Mouse (Mus musculus): ENCODE data around the gene Adcy9.
"Not testable (repeated sequence)": the region's sequence is repeated elsewhere in the genome, so short reads cannot be mapped to it uniquely, and the experiment has no call there.

Adcy9 gene

GRCm38 (mm10) chr16:4382406-4382805 lies 37.9 kb downstream of the Adcy9 start:
- in situ Hi-C loops (cut with MboI, MseI): no loop called here

- in situ Hi-C loops (cut with MboI, MseI): no loop called here
Observed at GRCm38 (mm10) chr16:4381487-4381886, 38.8 kb downstream of the Adcy9 start.

- in situ Hi-C loops (cut with MboI, MseI): no loop called here
Observed at GRCm38 (mm10) chr16:4378788-4379187, 41.5 kb downstream of the Adcy9 start.

- in situ Hi-C loops (cut with MboI, MseI): no loop called here
Observed at GRCm38 (mm10) chr16:4377556-4377955, 42.7 kb downstream of the Adcy9 start.

GRCm38 (mm10) chr16:4374780-4375380 lies 45.4 kb downstream of the Adcy9 start:
- in situ Hi-C loops (cut with MboI, MseI): loop anchor here (5.0 kb wide), 1 partner anchor 68 kb away; no protein-coding TSS in a partner anchor

- in situ Hi-C loops (cut with MboI, MseI): loop anchor here (5.0 kb wide), 1 partner anchor 67 kb away; no protein-coding TSS in a partner anchor
Observed at GRCm38 (mm10) chr16:4374270-4374669, 46.0 kb downstream of the Adcy9 start.

GRCm38 (mm10) chr16:4371039-4371438 lies 49.3 kb downstream of the Adcy9 start:
- in situ Hi-C loops (cut with MboI, MseI): loop anchor here (5.0 kb wide), 1 partner anchor 64 kb away; no protein-coding TSS in a partner anchor

GRCm38 (mm10) chr16:4370141-4370541 lies 50.2 kb downstream of the Adcy9 start:
- in situ Hi-C loops (cut with MboI, MseI): loop anchor here (5.0 kb wide), 1 partner anchor 63 kb away; no protein-coding TSS in a partner anchor

GRCm38 (mm10) chr16:4367930-4368329 lies 52.4 kb downstream of the Adcy9 start:
- in situ Hi-C loops (cut with MboI, MseI): no loop called here

GRCm38 (mm10) chr16:4367291-4367690 lies 53.0 kb downstream of the Adcy9 start:
- in situ Hi-C loops (cut with MboI, MseI): no loop called here

GRCm38 (mm10) chr16:4366671-4367070 lies 53.6 kb downstream of the Adcy9 start:
- in situ Hi-C loops (cut with MboI, MseI): no loop called here

- in situ Hi-C loops (cut with MboI, MseI): no loop called here
Observed at GRCm38 (mm10) chr16:4363341-4364116, 56.8 kb downstream of the Adcy9 start.

GRCm38 (mm10) chr16:4355260-4356043 lies 64.8 kb downstream of the Adcy9 start:
- in situ Hi-C loops (cut with MboI, MseI): no loop called here

GRCm38 (mm10) chr16:4342579-4342978 lies 77.7 kb downstream of the Adcy9 start:
- in situ Hi-C loops (cut with MboI, MseI): no loop called here

GRCm38 (mm10) chr16:4341316-4342062 lies 78.8 kb downstream of the Adcy9 start:
- in situ Hi-C loops (cut with MboI, MseI): no loop called here

GRCm38 (mm10) chr16:4339216-4339615 lies 81.1 kb downstream of the Adcy9 start:
- in situ Hi-C loops (cut with MboI, MseI): not testable (repeated sequence)

- in situ Hi-C loops (cut with MboI, MseI): no loop called here
Observed at GRCm38 (mm10) chr16:4337269-4337668, 83.0 kb downstream of the Adcy9 start.

- in situ Hi-C loops (cut with MboI, MseI): no loop called here
Observed at GRCm38 (mm10) chr16:4333788-4334187, 86.5 kb downstream of the Adcy9 start.

- in situ Hi-C loops (cut with MboI, MseI): no loop called here
Observed at GRCm38 (mm10) chr16:4333371-4333770, 86.9 kb downstream of the Adcy9 start.

GRCm38 (mm10) chr16:4327081-4327480 lies 93.2 kb downstream of the Adcy9 start:
- in situ Hi-C loops (cut with MboI, MseI): no loop called here

- in situ Hi-C loops (cut with MboI, MseI): no loop called here
Observed at GRCm38 (mm10) chr16:4325801-4326200, 94.5 kb downstream of the Adcy9 start.
